Mouse (Mus musculus) brain, embryonic 14.5 days (tissue): Measurements from ENCODE around the gene Prkacb.

Experiments used
- CTCF ChIP-seq: fragments of 200-500 bp; IDR thresholded peaks from 2 replicates; pipeline ENCODE4 v1.5.1; 2012; ENCODE audit warnings: inconsistent platforms, mild to moderate bottlenecking, moderate library complexity, borderline replicate concordance; ENCODE audit not compliant: insufficient read depth, insufficient read length; ENCODE audit errors: extremely low read depth
- POLR2A ChIP-seq: fragments of 200-500 bp; IDR thresholded peaks from 2 replicates; pipeline ENCODE4 v1.6.1; 2012; ENCODE audit warnings: mild to moderate bottlenecking, inconsistent platforms, borderline replicate concordance; ENCODE audit not compliant: poor library complexity, insufficient read depth, insufficient read length, severe bottlenecking; ENCODE audit errors: extremely low read depth

DNA sequence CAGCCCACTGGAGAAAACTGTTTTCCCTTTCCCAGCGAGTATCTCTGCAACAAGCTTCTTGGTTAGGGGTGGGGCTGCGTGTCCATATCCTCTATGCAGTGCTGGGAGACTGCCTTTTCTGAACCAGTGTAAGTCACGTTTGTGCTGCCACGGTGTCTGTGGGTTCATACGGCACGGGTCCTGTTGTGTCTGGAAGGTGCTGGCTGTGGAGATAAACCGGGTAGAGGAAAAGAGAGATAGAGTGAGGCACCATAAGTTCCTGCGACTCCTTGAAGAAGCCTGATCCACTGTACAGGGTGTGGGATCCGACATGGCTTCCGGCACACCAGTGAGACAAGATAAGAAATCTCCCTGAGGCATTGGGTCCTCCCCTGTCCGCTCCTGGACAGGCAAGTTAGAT is 112.7 kb downstream of the Prkacb start:
- TF ChIP-seq POLR2A (no peak), CTCF (no peak)
